Mouse (Mus musculus): ENCODE results near the gene Prss45.

- no peak for TF ChIP-seq MAX (IDR thresholded peaks at IDR 0.05; ENCODE audit: low read depth)
- no peak for TF ChIP-seq MYOG (IDR thresholded peaks at IDR 0.05; ENCODE audit: control insufficient read depth in 1 of 3, insufficient read depth in 1 of 3, insufficient read length in 2 of 3, low read depth in 2 of 3)
- TF ChIP-seq POLR2A (IDR thresholded peaks at IDR 0.05; ENCODE audit: insufficient read length, low read depth), result no peak
- no peak for TF ChIP-seq POLR2AphosphoS2 (IDR thresholded peaks at IDR 0.05; ENCODE audit: insufficient read length, low read depth)
- TF ChIP-seq TCF3 (IDR thresholded peaks at IDR 0.05; ENCODE audit: insufficient read length, low read depth), result no peak
- TF ChIP-seq MYOD1 (IDR thresholded peaks at IDR 0.05; ENCODE audit: control insufficient read depth in 1 of 3, insufficient read length in 2 of 3, low read depth in 2 of 3), result no peak
- no peak for TF ChIP-seq USF1 (IDR thresholded peaks at IDR 0.05; ENCODE audit: low read depth)
- no peak for TF ChIP-seq CEBPB (IDR thresholded peaks at IDR 0.05; ENCODE audit: insufficient read depth, poor library complexity, severe bottlenecking)
Measured at GRCm38 (mm10) chr9:110858967-110859596, 24.7 kb downstream of the Prss45 start.

Measured in myocyte (in vitro differentiated cells).